8 mouse cellular contexts compared by ENCODE assay signal in the genomic region with DNA sequence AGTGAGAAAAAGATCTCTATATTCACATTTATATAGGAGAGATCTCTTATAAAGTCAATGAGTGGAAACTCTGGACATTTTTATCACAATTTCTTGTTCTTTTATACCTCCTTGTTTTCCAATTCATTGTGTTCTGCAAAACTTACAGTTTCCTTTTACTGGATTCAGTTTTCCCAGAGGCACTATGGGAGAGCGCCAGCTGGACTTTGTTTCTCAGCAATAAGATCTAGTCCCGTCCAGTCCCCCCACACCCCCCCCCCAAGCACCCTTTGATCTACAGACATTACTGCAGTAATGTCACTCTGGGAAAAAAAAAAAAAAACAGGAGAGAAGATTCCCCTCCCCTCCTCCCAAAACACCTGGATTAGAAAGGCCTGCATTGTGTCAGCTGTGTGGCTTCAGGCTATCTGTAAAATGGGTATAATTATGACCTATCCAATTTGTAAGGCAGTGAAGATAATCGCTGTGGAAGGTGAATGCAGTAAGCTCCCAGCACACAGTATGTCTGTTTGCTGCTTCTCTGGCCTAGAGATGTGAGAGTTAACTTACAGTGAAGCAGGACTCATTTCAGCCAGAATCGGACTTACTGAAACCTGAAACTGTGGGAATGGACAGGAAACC. TPM values are rescaled to one million over a fixed set of nuclear protein-coding genes. Genes with fewer than 3 reads are reported as not detected.
A peak's percentile ranks its signal among the peaks of the same experiment; 100 is the strongest.
DNase-seq lines count a peak whose midpoint lies in the region; ATAC-seq and TF ChIP-seq lines count a peak whose summit lies in the region.

No protein-coding gene starts in this region.

- TF ChIP-seq POLR2A in small intestine, adult 2 months (IDR thresholded peaks at IDR 0.05; ENCODE audit: low read depth, low read length): no peak

- no peak for TF ChIP-seq EP300 in lung, postnatal 0 days (IDR thresholded peaks at IDR 0.05)

- intact Hi-C loops in left cerebral cortex, postnatal 25 days (cut with DNase I): no loop called here

- no peak for ATAC-seq in lung, postnatal 0 days
- ATAC-seq in forebrain, embryonic 16.5 days: no peak
- ATAC-seq in limb, embryonic 11.5 days (ENCODE audit: insufficient number of reproducible peaks, low FRiP score, low TSS enrichment, low read depth): no peak
- ATAC-seq in monocyte, adult 5-6 weeks (replicated peaks; ENCODE audit: insufficient number of reproducible peaks, low FRiP score, low TSS enrichment, poor library complexity, severe bottlenecking): no peak

- H3K36me3 ChIP-seq in lung, postnatal 0 days (ENCODE audit: insufficient read depth, low read length): no peaks in the 10 kb centered on the region
- no peaks in the 10 kb centered on the region for H3K36me3 ChIP-seq in forebrain, embryonic 16.5 days (ENCODE audit: control insufficient read depth, insufficient read depth)
- H3K36me3 ChIP-seq in limb, embryonic 11.5 days (ENCODE audit: control insufficient read depth, insufficient read depth, low read length): no peaks in the 10 kb centered on the region
- no peaks in the 10 kb centered on the region for H3K36me3 ChIP-seq in small intestine, adult 2 months (ENCODE audit: control insufficient read depth, insufficient read depth, low read length)

- H3K27me3 ChIP-seq in lung, postnatal 0 days (replicated peaks; ENCODE audit: insufficient read depth, low read length): no peaks in the 10 kb centered on the region
- no peaks in the 10 kb centered on the region for H3K27me3 ChIP-seq in forebrain, embryonic 16.5 days (replicated peaks; ENCODE audit: control insufficient read depth, insufficient read depth, low read length)
- no peaks in the 10 kb centered on the region for H3K27me3 ChIP-seq in limb, embryonic 11.5 days (ENCODE audit: control insufficient read depth, insufficient read depth, low read length)
- no peaks in the 10 kb centered on the region for H3K27me3 ChIP-seq in small intestine, adult 2 months (ENCODE audit: control insufficient read depth, insufficient read depth, low read length)

- H3K4me2 ChIP-seq in lung, postnatal 0 days (replicated peaks; ENCODE audit: low read depth, low read length): peak overlapping the region; percentile 79
- peak overlapping the region; percentile 74 for H3K4me2 ChIP-seq in forebrain, embryonic 16.5 days (ENCODE audit: low read length)
- H3K4me2 ChIP-seq in limb, embryonic 11.5 days (ENCODE audit: low read depth, severe bottlenecking): peak overlapping the region; percentile 94

- peaks cover 6% of the 10 kb centered on the region; the same call in 1 of the 2 replicates for H3K4me1 ChIP-seq in lung, postnatal 0 days (ENCODE audit: insufficient read depth, low read depth, low read length)
- peaks cover 5% of the 10 kb centered on the region for H3K4me1 ChIP-seq in forebrain, embryonic 16.5 days (replicated peaks; ENCODE audit: control insufficient read depth, insufficient read depth, low read length)
- peaks cover 3% of the 10 kb centered on the region for H3K4me1 ChIP-seq in limb, embryonic 11.5 days (ENCODE audit: control insufficient read depth, insufficient read depth, low read length)
- peaks cover 11% of the 10 kb centered on the region for H3K4me1 ChIP-seq in small intestine, adult 2 months (ENCODE audit: control insufficient read depth, insufficient read depth, insufficient read length, low read length)

- WGBS in lung, postnatal 0 days: 39% methylated on average over 4 of the region's 4 CpGs
- 29% methylated on average over 4 of the region's 4 CpGs for WGBS in forebrain, embryonic 16.5 days
- WGBS in limb, embryonic 11.5 days: 22% methylated on average over 4 of the region's 4 CpGs
- 12% methylated on average over 4 of the region's 4 CpGs for WGBS in small intestine, adult 2 months

- peak overlapping the region; percentile 96 for H3K9ac ChIP-seq in lung, postnatal 0 days (replicated peaks; ENCODE audit: low read depth)
- peak overlapping the region; percentile 85 for H3K9ac ChIP-seq in forebrain, embryonic 16.5 days (replicated peaks; ENCODE audit: low read depth, low read length)
- no peak overlapping the region for H3K9ac ChIP-seq in limb, embryonic 11.5 days (ENCODE audit: low read length)

- peak overlapping the region; percentile 99 for H3K27ac ChIP-seq in lung, postnatal 0 days (ENCODE audit: low read length)
- no peak overlapping the region for H3K27ac ChIP-seq in forebrain, embryonic 16.5 days (ENCODE audit: low read length)
- no peak overlapping the region for H3K27ac ChIP-seq in limb, embryonic 11.5 days (replicated peaks; ENCODE audit: low read depth, low read length)
- peak overlapping the region; percentile 86 for H3K27ac ChIP-seq in small intestine, adult 2 months (ENCODE audit: insufficient read depth, low read depth, low read length)

- TF ChIP-seq CTCF in lung, postnatal 0 days (IDR thresholded peaks at IDR 0.05): no peak
- no peak for TF ChIP-seq CTCF in small intestine, adult 2 months (IDR thresholded peaks at IDR 0.05; ENCODE audit: extremely low read depth, insufficient read length, insufficient replicate concordance, low read depth, low read length)

- DNase-seq in lung, postnatal 0 days (ENCODE audit: low spot score): no peak
- DNase-seq in lung, postnatal 10 days: no peak
- DNase-seq in limb, embryonic 11.5 days (ENCODE audit: low spot score): no peak
- no peak for DNase-seq in left cerebral cortex, postnatal 25 days (ENCODE audit: low spot score in 2 of 2)
- no peak for DNase-seq in cerebellum, adult 11 months

- peak overlapping the region; percentile 100 for H3K4me3 ChIP-seq in lung, postnatal 0 days (ENCODE audit: low read depth, low read length)
- peak overlapping the region; percentile 79 for H3K4me3 ChIP-seq in forebrain, embryonic 16.5 days (replicated peaks; ENCODE audit: low read length)
- peak overlapping the region; percentile 76; the same call in 1 of the 2 replicates for H3K4me3 ChIP-seq in limb, embryonic 11.5 days (ENCODE audit: low read depth, low read length)
- peak overlapping the region; percentile 90 for H3K4me3 ChIP-seq in small intestine, adult 2 months (ENCODE audit: low read depth, low read length)

- H3K9me3 ChIP-seq in lung, postnatal 0 days (ENCODE audit: low read length): no peaks in the 10 kb centered on the region
- H3K9me3 ChIP-seq in forebrain, embryonic 16.5 days (ENCODE audit: control insufficient read depth, low read length): no peaks in the 10 kb centered on the region
- H3K9me3 ChIP-seq in limb, embryonic 11.5 days (ENCODE audit: control insufficient read depth, low read length): no peaks in the 10 kb centered on the region

RNA-seq across cellular contexts. Expression of a gene that starts 0.7 kb away (rescaled TPM):
- 7.0 and 7.7 TPM in 2 replicates for polyA plus RNA-seq in lung, postnatal 0 days (2015; fragmentation: Nextera tagmentation; extraction: Ambion mirVana)
- 16.9 and 17.1 TPM in 2 replicates for polyA plus RNA-seq in forebrain, embryonic 16.5 days (2015; fragmentation: Nextera tagmentation; extraction: Ambion mirVana)
- 3.1 and 3.3 TPM in 2 replicates for polyA plus RNA-seq in limb, embryonic 11.5 days (2014; fragmentation: Nextera tagmentation; extraction: Ambion mirVana)
- 4.3 and 12.1 TPM in 2 replicates for polyA plus RNA-seq in small intestine, adult 2 months (2012; rRNA removed)
- 41.6 to 52.5 TPM (median 41.9 TPM) in 3 replicates for total RNA-seq in monocyte, adult 5-6 weeks (2017)
- 10 to 100 TPM; 12.4 to 14.0 TPM for total RNA-seq in left cerebral cortex, postnatal 25 days (2021)

Comparison
In these comparisons a context has a peak if more than half of its experiments do, and no peak if none do; other contexts are left out.
1. H3K27ac ChIP-seq: peak in lung, postnatal 0 days (single experiment) and small intestine, adult 2 months (single experiment); none in forebrain, embryonic 16.5 days (single experiment) and limb, embryonic 11.5 days (single experiment).
2. Peak in every context shown above with its lines, with median percentiles within 50 percentile points of each other: H3K4me2 ChIP-seq and H3K4me3 ChIP-seq.